Mouse (Mus musculus) hindbrain, embryonic 12.5 days (tissue): Measurements from ENCODE around the gene Mavs. TPM values are rescaled to one million over a fixed set of nuclear protein-coding genes. Genes with fewer than 3 reads are reported as not detected.
"Not testable (repeated sequence)": the region's sequence is repeated elsewhere in the genome, so short reads cannot be mapped to it uniquely, and the experiment has no call there.

Experiments used
- ATAC-seq: fragments of 200-750 bp; cut with Nextera tagmentation; 2 replicates; pipeline ENCODE4 v1.8.0; 2017; ENCODE audit warnings: moderate TSS enrichment; ENCODE audit not compliant: low FRiP score
- H3K27ac ChIP-seq: fragments of 300-500 bp; sonication (generic); 2 replicates; pipeline ENCODE4 v1.5.1; 2016; ENCODE audit warnings: mild to moderate bottlenecking
- H3K27me3 ChIP-seq: fragments of 300-500 bp; sonication (generic); 2 replicates; pipeline ENCODE4 v1.6.1; 2016; ENCODE audit warnings: mild to moderate bottlenecking
- H3K36me3 ChIP-seq: fragments of 300-500 bp; sonication (generic); 2 replicates; pipeline ENCODE4 v1.6.1; 2016; ENCODE audit warnings: mild to moderate bottlenecking
- H3K4me1 ChIP-seq: fragments of 300-500 bp; sonication (generic); 2 replicates; pipeline ENCODE4 v1.6.1; 2016
- H3K4me2 ChIP-seq: fragments of 300-500 bp; sonication (generic); replicated peaks from 2 replicates; pipeline ENCODE4 v1.6.1; 2016; ENCODE audit warnings: mild to moderate bottlenecking
- H3K4me3 ChIP-seq: fragments of 300-500 bp; sonication (generic); 2 replicates; pipeline ENCODE4 v1.5.1; 2016; ENCODE audit warnings: mild to moderate bottlenecking
- H3K9ac ChIP-seq: fragments of 300-500 bp; sonication (generic); 2 replicates; pipeline ENCODE4 v1.6.1; 2016; ENCODE audit warnings: mild to moderate bottlenecking, moderate library complexity
- H3K9me3 ChIP-seq: fragments of 300-500 bp; sonication (generic); replicated peaks from 2 replicates; pipeline ENCODE4 v1.6.1; 2016; ENCODE audit warnings: mild to moderate bottlenecking
- WGBS: fragments of 180-500 bp; shearing (Covaris S2); methylation state at CpG from one replicate; pipeline ENCODE4 v1.1.7; 2016; 5-methylcytosine and 5-hydroxymethylcytosine counted together
- polyA plus RNA-seq: library from polyadenylated mRNA; unstranded; fragments of >200 nt; fragmentation: Nextera tagmentation; extraction: Ambion mirVana; gene quantifications from 2 replicates; pipeline ENCODE4 v1.2.1, GENCODE M21; 2016

Mavs gene
- polyA plus RNA-seq, 1 experiment from 2014 or later, result 11.6 TPM

- WGBS, result 91% methylated on average over 7 of the region's 7 CpGs
These were observed 17.7 kb upstream of the Mavs start for GRCm38 (mm10) chr2:131215941-131216858.

GRCm38 (mm10) chr2:131220030-131220429 is 13.8 kb upstream of the Mavs start:
- Histone ChIP-seq H3K27ac (no peak overlapping the region), H3K27me3 (no peaks in the 10 kb centered on the region), H3K9ac (no peak overlapping the region), H3K9me3 (no peaks in the 10 kb centered on the region), H3K36me3 (no peaks in the 10 kb centered on the region), H3K4me1 (no peaks in the 10 kb centered on the region), H3K4me2 (no peak overlapping the region), H3K4me3 (no peak overlapping the region)
- no peak for ATAC-seq
- 79% methylated on average over 4 of the region's 4 CpGs for WGBS

More at GRCm38 (mm10) chr2:131215941-131216858, 17.7 kb upstream of the Mavs start:
- ATAC-seq, result no peak
- Histone ChIP-seq H3K9ac (no peak overlapping the region), H3K27me3 (no peaks in the 10 kb centered on the region), H3K9me3 (no peaks in the 10 kb centered on the region), H3K4me2 (no peak overlapping the region), H3K4me1 (peaks cover 2% of the 10 kb centered on the region), H3K36me3 (peaks cover 25% of the 10 kb centered on the region), H3K27ac (no peak overlapping the region), H3K4me3 (no peak overlapping the region)

GRCm38 (mm10) chr2:131221853-131222515 is 11.9 kb upstream of the Mavs start:
- 74% methylated on average over 3 of the region's 3 CpGs for WGBS
- H3K4me2 ChIP-seq, result no peak overlapping the region
- ATAC-seq, result no peak
- H3K9ac ChIP-seq, result no peak overlapping the region
- H3K27me3 ChIP-seq, result no peaks in the 10 kb centered on the region
- no peaks in the 10 kb centered on the region for H3K9me3 ChIP-seq
- H3K27ac ChIP-seq, result no peak overlapping the region
- no peak overlapping the region for H3K4me3 ChIP-seq
- H3K36me3 ChIP-seq, result no peaks in the 10 kb centered on the region
- no peaks in the 10 kb centered on the region for H3K4me1 ChIP-seq

- Histone ChIP-seq H3K9me3 (no peaks in the 10 kb centered on the region), H3K9ac (no peak overlapping the region), H3K36me3 (no peaks in the 10 kb centered on the region), H3K4me3 (no peak overlapping the region), H3K27ac (no peak overlapping the region), H3K4me2 (no peak overlapping the region), H3K27me3 (no peaks in the 10 kb centered on the region), H3K4me1 (no peaks in the 10 kb centered on the region)
- WGBS, result 61% methylated on average over 5 of the region's 5 CpGs
- no peak for ATAC-seq
These were observed 11.3 kb upstream of the Mavs start for GRCm38 (mm10) chr2:131222562-131222961.

GRCm38 (mm10) chr2:131223569-131223968 is 10.3 kb upstream of the Mavs start:
- H3K9me3 ChIP-seq, result no peaks in the 10 kb centered on the region
- no peak overlapping the region for H3K9ac ChIP-seq
- no peak for ATAC-seq
- WGBS, result 62% methylated on average over 1 of the region's 1 CpGs
- H3K27me3 ChIP-seq, result no peaks in the 10 kb centered on the region
- no peaks in the 10 kb centered on the region for H3K36me3 ChIP-seq
- no peak overlapping the region for H3K4me2 ChIP-seq
- H3K4me1 ChIP-seq, result no peaks in the 10 kb centered on the region
- no peak overlapping the region for H3K27ac ChIP-seq
- H3K4me3 ChIP-seq, result no peak overlapping the region

- no peak for ATAC-seq
- H3K4me2 ChIP-seq, result no peak overlapping the region
- no peak overlapping the region for H3K27ac ChIP-seq
- no peaks in the 10 kb centered on the region for H3K27me3 ChIP-seq
- no peaks in the 10 kb centered on the region for H3K9me3 ChIP-seq
- 81% methylated on average over 6 of the region's 6 CpGs for WGBS
- H3K36me3 ChIP-seq, result no peaks in the 10 kb centered on the region
- H3K9ac ChIP-seq, result no peak overlapping the region
- H3K4me3 ChIP-seq, result no peak overlapping the region
- no peaks in the 10 kb centered on the region for H3K4me1 ChIP-seq
These were observed 8.7 kb upstream of the Mavs start for GRCm38 (mm10) chr2:131225178-131225577.

- not testable (repeated sequence) for H3K36me3 ChIP-seq, H3K27ac ChIP-seq, H3K4me2 ChIP-seq, H3K27me3 ChIP-seq, H3K4me3 ChIP-seq, H3K9me3 ChIP-seq, H3K9ac ChIP-seq, H3K4me1 ChIP-seq, ATAC-seq
- 79% methylated on average over 2 of the region's 2 CpGs for WGBS
These were observed 7.2 kb upstream of the Mavs start for GRCm38 (mm10) chr2:131226669-131227068.

GRCm38 (mm10) chr2:131227243-131227642 is 6.6 kb upstream of the Mavs start:
- ATAC-seq, result no peak
- WGBS, result 93% methylated on average over 3 of the region's 3 CpGs
- no peaks in the 10 kb centered on the region for H3K4me1 ChIP-seq
- no peak overlapping the region for H3K27ac ChIP-seq
- no peaks in the 10 kb centered on the region for H3K9me3 ChIP-seq
- no peak overlapping the region for H3K9ac ChIP-seq
- H3K27me3 ChIP-seq, result no peaks in the 10 kb centered on the region
- no peaks in the 10 kb centered on the region for H3K36me3 ChIP-seq
- H3K4me2 ChIP-seq, result no peak overlapping the region
- H3K4me3 ChIP-seq, result no peak overlapping the region

GRCm38 (mm10) chr2:131232558-131232957 is 1.3 kb upstream of the Mavs start:
- H3K27ac ChIP-seq, result no peak overlapping the region
- peaks cover 17% of the 10 kb centered on the region for H3K4me1 ChIP-seq
- H3K4me2 ChIP-seq, result no peak overlapping the region
- H3K36me3 ChIP-seq, result no peaks in the 10 kb centered on the region
- H3K4me3 ChIP-seq, result no peak overlapping the region
- WGBS, result 93% methylated on average over 2 of the region's 2 CpGs
- H3K27me3 ChIP-seq, result no peaks in the 10 kb centered on the region
- H3K9me3 ChIP-seq, result no peaks in the 10 kb centered on the region
- no peak for ATAC-seq
- no peak overlapping the region for H3K9ac ChIP-seq

- H3K4me1 ChIP-seq, result peaks cover 17% of the 10 kb centered on the region
- H3K4me3 ChIP-seq, result peak overlapping the region; percentile 46
- no peaks in the 10 kb centered on the region for H3K36me3 ChIP-seq
- H3K27me3 ChIP-seq, result no peaks in the 10 kb centered on the region
- H3K9me3 ChIP-seq, result no peaks in the 10 kb centered on the region
- H3K4me2 ChIP-seq, result peak overlapping the region; percentile 79
- peak overlapping the region; percentile 57 for H3K9ac ChIP-seq
- ATAC-seq, result peak; percentile 57
- H3K27ac ChIP-seq, result no peak overlapping the region
- 16% methylated on average over 28 of the region's 28 CpGs for WGBS
These were observed 326 bp downstream of the Mavs start for GRCm38 (mm10) chr2:131234127-131234650.

GRCm38 (mm10) chr2:131234970-131235635 is 1.2 kb downstream of the Mavs start:
- WGBS, result 86% methylated on average over 7 of the region's 7 CpGs
- Histone ChIP-seq H3K4me1 (peaks cover 17% of the 10 kb centered on the region), H3K9ac (no peak overlapping the region), H3K4me2 (peak overlapping the region; percentile 79), H3K27me3 (no peaks in the 10 kb centered on the region), H3K36me3 (peaks cover 3% of the 10 kb centered on the region; the same call in 1 of the 2 replicates), H3K27ac (no peak overlapping the region), H3K9me3 (no peaks in the 10 kb centered on the region), H3K4me3 (no peak overlapping the region)
- no peak for ATAC-seq

- Histone ChIP-seq H3K4me1 (no peaks in the 10 kb centered on the region), H3K27ac (no peak overlapping the region), H3K4me2 (no peak overlapping the region), H3K9me3 (no peaks in the 10 kb centered on the region), H3K27me3 (no peaks in the 10 kb centered on the region), H3K9ac (no peak overlapping the region), H3K4me3 (no peak overlapping the region), H3K36me3 (peaks cover 50% of the 10 kb centered on the region)
- no peak for ATAC-seq
These were observed 8.3 kb downstream of the Mavs start for GRCm38 (mm10) chr2:131242180-131242579.
